Mouse (Mus musculus) C2C12 (cell line): ENCODE results near the gene Rasgef1b.

ENCODE experiments used
- CEBPB ChIP-seq: IDR thresholded peaks from one replicate; pipeline ENCODE4 v1.6.1; 2011; ENCODE audit warnings: low read depth, mild to moderate bottlenecking, control low read depth, moderate library complexity
- CTCF ChIP-seq: IDR thresholded peaks from one replicate; pipeline ENCODE4 v1.5.1; 2011; ENCODE audit not compliant: control insufficient read depth, insufficient read depth, insufficient read length
- MAX ChIP-seq: IDR thresholded peaks from one replicate; pipeline ENCODE4 v1.6.1; 2011; ENCODE audit warnings: mild to moderate bottlenecking, control low read depth
- MYOD1 ChIP-seq: IDR thresholded peaks from one replicate; pipeline ENCODE4 v1.6.1; 2011; ENCODE audit warnings: low read depth; ENCODE audit not compliant: control insufficient read depth, insufficient read length
- MYOG ChIP-seq: IDR thresholded peaks from one replicate; pipeline ENCODE4 v1.6.1; 2011; ENCODE audit not compliant: control insufficient read depth, insufficient read length; ENCODE audit errors: extremely low read depth
- USF1 ChIP-seq: IDR thresholded peaks from one replicate; pipeline ENCODE4 v1.6.1; 2011; ENCODE audit warnings: low read depth, mild to moderate bottlenecking, control low read depth, moderate library complexity

- TF ChIP-seq CTCF: no peak
- TF ChIP-seq MYOD1: no peak
- TF ChIP-seq MYOG: no peak
- no peak for TF ChIP-seq CEBPB
- no peak for TF ChIP-seq MAX
- TF ChIP-seq USF1: no peak
These were observed 448.3 kb downstream of the Rasgef1b start for GRCm38 (mm10) chr5:99280536-99280935.
